Mouse (Mus musculus): ENCODE measurements around the gene Eif2d. TPM values are rescaled to one million over a fixed set of nuclear protein-coding genes. Genes with fewer than 3 reads are reported as not detected.

The Eif2d gene
- polyA plus RNA-seq, 1 experiment from 2014 or later = 66.1 TPM

DNA sequence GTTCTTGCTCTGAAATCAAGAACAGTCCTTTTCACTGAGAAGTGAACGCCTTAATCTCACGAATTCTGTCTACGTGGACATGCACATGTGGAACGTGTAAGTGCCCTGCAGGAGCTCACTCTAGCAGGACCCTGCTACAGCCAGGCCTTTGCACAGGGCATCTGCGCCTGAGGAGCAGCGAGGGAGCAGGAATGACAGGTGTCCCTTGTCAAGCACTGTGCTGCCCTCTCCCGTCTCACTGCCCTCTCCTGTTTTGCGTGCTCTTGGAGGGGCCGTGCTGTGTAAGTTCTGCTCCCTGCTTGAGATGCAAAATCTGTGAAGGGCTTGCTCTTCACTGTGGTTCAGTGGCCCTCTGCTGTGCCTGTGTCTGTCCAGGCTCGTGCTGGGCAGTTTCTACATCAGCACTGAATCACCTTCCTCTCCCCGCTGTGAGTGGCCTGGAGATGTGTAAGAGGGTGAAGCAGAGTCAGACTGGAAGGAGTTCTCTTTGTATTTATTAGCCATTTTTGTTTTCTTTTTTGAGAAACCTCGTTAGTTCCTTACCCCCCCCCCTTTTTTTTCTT is 21.4 kb downstream of the Eif2d start:
- Histone ChIP-seq H3K27me3 (no peaks in the 10 kb centered on the region), H3K4me3 (replicated peaks) (no peak overlapping the region), H3K4me1 (replicated peaks) (no peaks in the 10 kb centered on the region; the same call in 1 of the 2 replicates), H3K27ac (no peak overlapping the region), H3K36me3 (peaks cover 90% of the 10 kb centered on the region), H3K9ac (replicated peaks) (no peak overlapping the region), H3K4me2 (no peak overlapping the region), H3K9me3 (no peaks in the 10 kb centered on the region)
- ATAC-seq (ENCODE audit: insufficient number of reproducible peaks, insufficient read depth, low FRiP score, low TSS enrichment, low read depth) = no peak
- WGBS = 88% methylated on average over 12 of the region's 12 CpGs

DNA sequence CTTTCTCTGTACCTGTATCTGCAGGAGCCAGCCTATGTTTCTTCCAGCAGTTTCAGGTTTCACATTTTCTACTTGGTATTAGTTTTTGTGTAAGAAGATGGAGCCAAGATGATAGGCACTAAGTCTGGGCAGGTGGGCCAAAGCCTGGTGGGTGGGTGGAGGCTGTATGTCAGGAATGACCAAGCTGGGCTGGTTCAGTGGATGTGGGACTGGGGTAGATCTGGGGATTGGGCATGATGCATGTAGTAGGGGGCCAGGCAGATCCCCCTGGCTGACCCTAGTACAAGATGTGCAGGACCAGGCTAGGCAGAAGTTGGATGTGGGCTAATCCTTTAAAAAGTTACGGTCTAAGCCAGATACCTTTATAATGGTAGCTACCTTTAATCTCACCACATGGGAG is 22.2 kb downstream of the Eif2d start:
- ATAC-seq (ENCODE audit: insufficient number of reproducible peaks, insufficient read depth, low FRiP score, low TSS enrichment, low read depth) = no peak
- H3K9ac ChIP-seq (replicated peaks) = no peak overlapping the region
- no peak overlapping the region for H3K4me3 ChIP-seq (replicated peaks)
- no peak overlapping the region for H3K27ac ChIP-seq
- WGBS = 94% methylated on average over 1 of the region's 1 CpGs
- no peaks in the 10 kb centered on the region; the same call in 1 of the 2 replicates for H3K4me1 ChIP-seq (replicated peaks)
- peaks cover 90% of the 10 kb centered on the region for H3K36me3 ChIP-seq
- no peaks in the 10 kb centered on the region for H3K9me3 ChIP-seq
- no peaks in the 10 kb centered on the region for H3K27me3 ChIP-seq
- no peak overlapping the region for H3K4me2 ChIP-seq

DNA sequence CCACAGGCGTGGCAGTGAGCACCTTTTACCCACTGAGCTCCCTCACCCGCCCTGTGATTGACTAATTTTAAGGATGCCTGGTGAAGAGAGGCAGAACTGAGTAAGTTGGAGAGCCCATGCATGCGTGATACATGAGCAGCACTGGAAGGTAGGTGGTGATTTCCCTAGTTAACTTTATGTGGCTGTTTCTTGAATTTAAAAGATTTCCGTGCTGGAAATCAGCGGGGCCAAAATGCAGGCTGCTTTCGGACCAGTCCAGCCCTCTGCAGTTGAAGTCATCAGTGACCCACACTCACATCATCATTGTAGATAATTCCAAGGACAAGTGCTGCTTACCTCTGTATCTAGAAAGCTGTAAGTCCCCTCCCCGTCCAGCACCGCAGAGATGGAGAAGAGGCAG is 22.8 kb downstream of the Eif2d start:
- no peak overlapping the region for H3K4me3 ChIP-seq (replicated peaks)
- H3K27me3 ChIP-seq = no peaks in the 10 kb centered on the region
- no peak overlapping the region for H3K27ac ChIP-seq
- ATAC-seq (ENCODE audit: insufficient number of reproducible peaks, insufficient read depth, low FRiP score, low TSS enrichment, low read depth) = no peak
- H3K9me3 ChIP-seq = no peaks in the 10 kb centered on the region
- WGBS = 94% methylated on average over 8 of the region's 8 CpGs
- H3K4me2 ChIP-seq = no peak overlapping the region
- H3K36me3 ChIP-seq = peaks cover 89% of the 10 kb centered on the region
- H3K9ac ChIP-seq (replicated peaks) = no peak overlapping the region
- H3K4me1 ChIP-seq (replicated peaks) = no peaks in the 10 kb centered on the region; the same call in 1 of the 2 replicates

DNA sequence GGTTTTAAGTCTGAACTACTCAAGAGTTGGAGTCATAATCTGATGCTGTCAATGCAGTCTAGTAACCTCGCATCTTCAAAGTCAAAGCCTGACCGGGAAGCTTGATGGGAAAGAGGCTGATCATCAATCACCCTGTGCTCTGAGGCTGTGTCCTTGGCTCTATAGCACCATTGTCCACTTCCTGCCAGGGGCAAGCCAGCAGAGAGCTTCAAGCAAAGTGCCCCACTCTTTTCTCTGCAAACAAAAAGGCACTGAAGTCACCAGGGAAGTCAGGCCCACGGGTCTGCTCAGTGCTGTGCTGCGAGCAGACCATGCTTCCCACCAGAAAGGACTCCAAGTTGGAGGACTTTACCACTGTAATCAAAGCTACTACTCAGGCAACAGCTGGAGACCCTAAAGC is 24.3 kb downstream of the Eif2d start:
- Histone ChIP-seq H3K4me2 (no peak overlapping the region), H3K4me3 (replicated peaks) (no peak overlapping the region), H3K36me3 (peaks cover 76% of the 10 kb centered on the region), H3K9me3 (no peaks in the 10 kb centered on the region), H3K27me3 (no peaks in the 10 kb centered on the region), H3K27ac (no peak overlapping the region), H3K4me1 (replicated peaks) (no peaks in the 10 kb centered on the region; the same call in 1 of the 2 replicates), H3K9ac (replicated peaks) (no peak overlapping the region)
- WGBS = 88% methylated on average over 4 of the region's 4 CpGs
- no peak for ATAC-seq (ENCODE audit: insufficient number of reproducible peaks, insufficient read depth, low FRiP score, low TSS enrichment, low read depth)

DNA sequence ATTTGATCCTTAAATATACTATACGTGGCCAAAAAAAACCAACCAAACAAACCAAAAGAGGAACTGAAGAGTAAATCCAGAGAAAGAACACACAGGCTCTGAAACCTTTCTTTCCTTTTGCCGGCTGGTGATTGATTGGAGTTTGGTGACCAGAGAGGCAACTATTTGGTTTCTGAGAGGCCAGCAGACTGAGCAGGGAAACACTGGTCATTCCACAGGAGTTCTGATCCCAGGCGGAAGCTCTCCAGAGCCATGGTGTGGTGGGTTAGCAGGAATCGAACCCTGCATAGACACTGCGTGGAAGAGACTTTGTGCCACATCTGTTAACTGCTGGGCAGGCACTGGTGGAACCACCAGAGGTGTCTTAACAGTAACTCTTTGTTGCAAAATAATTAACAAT is 25.1 kb downstream of the Eif2d start:
- H3K4me2 ChIP-seq = no peak overlapping the region
- WGBS = 75% methylated on average over 5 of the region's 5 CpGs

DNA sequence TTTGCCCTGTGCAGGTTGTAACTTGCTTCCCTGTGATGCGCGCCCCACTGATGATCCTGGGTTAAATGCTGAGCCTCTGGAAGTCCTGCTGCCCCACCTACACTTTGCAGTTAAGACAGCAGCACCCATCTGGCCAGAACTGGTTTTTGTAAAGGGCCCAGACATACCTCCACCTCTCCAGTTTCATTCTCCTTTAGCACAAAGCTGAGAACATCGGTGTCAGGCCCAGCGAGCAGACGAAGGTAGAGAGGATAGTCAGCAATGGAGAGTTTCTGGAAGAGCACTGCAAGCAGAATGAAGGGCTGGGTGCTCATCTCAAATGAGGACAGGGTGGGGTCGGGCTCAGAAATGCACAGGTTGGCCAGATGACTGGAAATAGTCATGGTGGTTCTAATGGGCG is 27.4 kb downstream of the Eif2d start:
- Histone ChIP-seq H3K4me3 (replicated peaks) (no peak overlapping the region), H3K4me2 (no peak overlapping the region), H3K9me3 (no peaks in the 10 kb centered on the region), H3K36me3 (peaks cover 45% of the 10 kb centered on the region), H3K27me3 (no peaks in the 10 kb centered on the region), H3K9ac (replicated peaks) (no peak overlapping the region), H3K4me1 (replicated peaks) (peaks cover 4% of the 10 kb centered on the region; the same call in 1 of the 2 replicates), H3K27ac (no peak overlapping the region)
- ATAC-seq (ENCODE audit: insufficient number of reproducible peaks, insufficient read depth, low FRiP score, low TSS enrichment, low read depth) = no peak
- 94% methylated on average over 7 of the region's 7 CpGs for WGBS

More for the DNA sequence above, 25.1 kb downstream of the Eif2d start:
- Histone ChIP-seq H3K9ac (replicated peaks) (no peak overlapping the region), H3K27ac (no peak overlapping the region), H3K4me3 (replicated peaks) (no peak overlapping the region), H3K36me3 (peaks cover 68% of the 10 kb centered on the region), H3K9me3 (no peaks in the 10 kb centered on the region), H3K27me3 (no peaks in the 10 kb centered on the region), H3K4me1 (replicated peaks) (no peaks in the 10 kb centered on the region; the same call in 1 of the 2 replicates)
- ATAC-seq (ENCODE audit: insufficient number of reproducible peaks, insufficient read depth, low FRiP score, low TSS enrichment, low read depth) = no peak

- Histone ChIP-seq H3K4me3 (replicated peaks) (no peak overlapping the region), H3K4me1 (replicated peaks) (peaks cover 7% of the 10 kb centered on the region; the same call in 1 of the 2 replicates), H3K9me3 (no peaks in the 10 kb centered on the region), H3K27ac (no peak overlapping the region), H3K36me3 (peaks cover 30% of the 10 kb centered on the region), H3K9ac (replicated peaks) (no peak overlapping the region), H3K4me2 (no peak overlapping the region), H3K27me3 (no peaks in the 10 kb centered on the region)
- WGBS = 68% methylated on average over 9 of the region's 9 CpGs
- no peak for ATAC-seq (ENCODE audit: insufficient number of reproducible peaks, insufficient read depth, low FRiP score, low TSS enrichment, low read depth)
Measured at GRCm38 (mm10) chr1:131181642-131182527, 28.9 kb downstream of the Eif2d start.

DNA sequence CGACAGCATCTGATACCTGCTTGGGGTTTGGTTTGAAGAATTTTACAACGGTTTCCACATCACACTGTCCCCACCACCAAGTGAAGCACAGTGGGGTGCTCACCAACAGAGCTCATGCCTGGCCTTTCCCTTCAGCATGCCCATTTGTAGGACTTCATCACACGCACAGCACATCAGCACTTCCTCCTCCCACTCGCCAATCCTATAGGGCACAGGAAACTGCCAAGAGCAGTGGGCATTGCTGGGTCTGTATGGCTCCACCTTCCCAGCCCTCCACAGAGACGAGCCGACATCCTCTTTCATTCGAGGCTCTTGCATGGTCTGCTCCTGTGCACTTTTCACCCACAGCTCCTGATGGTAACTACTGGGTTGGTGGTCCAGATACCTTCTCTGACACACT is 30.2 kb downstream of the Eif2d start:
- no peak overlapping the region for H3K27ac ChIP-seq
- ATAC-seq (ENCODE audit: insufficient number of reproducible peaks, insufficient read depth, low FRiP score, low TSS enrichment, low read depth) = no peak
- H3K4me2 ChIP-seq = no peak overlapping the region
- peaks cover 20% of the 10 kb centered on the region for H3K36me3 ChIP-seq
- 86% methylated on average over 7 of the region's 7 CpGs for WGBS
- H3K27me3 ChIP-seq = no peaks in the 10 kb centered on the region
- no peak overlapping the region for H3K9ac ChIP-seq (replicated peaks)
- H3K9me3 ChIP-seq = no peaks in the 10 kb centered on the region
- H3K4me1 ChIP-seq (replicated peaks) = 0 out of 2 replicates have a peak, but pooled peaks cover 7% of the 10 kb centered on the region
- H3K4me3 ChIP-seq (replicated peaks) = no peak overlapping the region

- H3K27ac ChIP-seq = no peak overlapping the region
Measured at GRCm38 (mm10) chr1:131184253-131184955, 31.4 kb downstream of the Eif2d start.

DNA sequence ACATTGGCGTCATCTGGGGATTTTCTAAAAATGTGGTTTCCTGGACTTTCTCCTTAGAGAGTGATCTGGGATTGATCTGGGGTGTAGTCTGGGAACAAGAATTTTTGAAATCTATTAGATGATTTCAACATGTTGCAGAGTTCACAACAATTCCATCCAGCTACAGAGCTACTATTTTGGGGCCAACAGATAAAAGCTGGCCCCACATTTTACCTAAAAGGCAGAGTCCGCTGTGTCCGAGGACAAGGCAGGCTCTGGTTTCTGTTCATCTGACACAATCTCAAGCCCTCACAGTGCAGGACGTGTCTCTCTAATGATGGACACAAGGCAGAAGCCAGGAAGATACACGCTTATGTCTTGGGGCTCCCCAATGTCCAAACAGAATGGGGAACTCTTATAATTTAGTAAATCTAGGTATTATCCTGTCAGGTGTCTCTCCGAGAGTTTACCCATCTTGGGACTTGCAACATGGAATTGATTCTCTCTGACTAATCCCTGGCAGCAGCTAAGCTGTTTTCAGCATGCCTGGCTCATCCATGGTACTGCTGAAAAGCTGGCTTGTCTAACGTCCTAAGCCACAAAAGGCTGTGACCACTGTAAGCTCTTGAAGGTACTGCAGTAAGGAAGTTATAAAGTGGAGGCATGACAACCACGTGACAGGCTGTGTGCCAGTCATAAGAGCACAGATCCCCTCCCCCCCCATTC is 32.1 kb downstream of the Eif2d start:
- WGBS = 70% methylated on average over 8 of the region's 8 CpGs
- Histone ChIP-seq H3K27ac (no peak overlapping the region), H3K9ac (replicated peaks) (no peak overlapping the region), H3K4me3 (replicated peaks) (no peak overlapping the region), H3K9me3 (no peaks in the 10 kb centered on the region), H3K4me1 (replicated peaks) (0 out of 2 replicates have a peak, but pooled peaks cover 7% of the 10 kb centered on the region), H3K4me2 (no peak overlapping the region), H3K36me3 (peaks cover 8% of the 10 kb centered on the region; the same call in 1 of the 2 replicates), H3K27me3 (no peaks in the 10 kb centered on the region)
- ATAC-seq (ENCODE audit: insufficient number of reproducible peaks, insufficient read depth, low FRiP score, low TSS enrichment, low read depth) = no peak

More at GRCm38 (mm10) chr1:131184253-131184955, 31.4 kb downstream of the Eif2d start:
- H3K9me3 ChIP-seq = no peaks in the 10 kb centered on the region
- no peak overlapping the region for H3K4me2 ChIP-seq
- H3K4me1 ChIP-seq (replicated peaks) = 0 out of 2 replicates have a peak, but pooled peaks cover 7% of the 10 kb centered on the region
- ATAC-seq (ENCODE audit: insufficient number of reproducible peaks, insufficient read depth, low FRiP score, low TSS enrichment, low read depth) = no peak
- H3K27me3 ChIP-seq = no peaks in the 10 kb centered on the region
- no peak overlapping the region for H3K9ac ChIP-seq (replicated peaks)
- WGBS = 78% methylated on average over 9 of the region's 9 CpGs
- no peak overlapping the region for H3K4me3 ChIP-seq (replicated peaks)
- H3K36me3 ChIP-seq = peaks cover 15% of the 10 kb centered on the region
